Mouse (Mus musculus) 3T3-L1 (cell line): ENCODE results near the gene Maco1.
"Not testable (repeated sequence)": the region's sequence is repeated elsewhere in the genome, so short reads cannot be mapped to it uniquely, and the experiment has no call there.

Experiments
- DNase-seq: peaks from one replicate; pipeline ENCODE4 v3.0.0-alpha.2; 2015; ENCODE audit warnings: low read depth, low spot score

The Maco1 gene

DNA sequence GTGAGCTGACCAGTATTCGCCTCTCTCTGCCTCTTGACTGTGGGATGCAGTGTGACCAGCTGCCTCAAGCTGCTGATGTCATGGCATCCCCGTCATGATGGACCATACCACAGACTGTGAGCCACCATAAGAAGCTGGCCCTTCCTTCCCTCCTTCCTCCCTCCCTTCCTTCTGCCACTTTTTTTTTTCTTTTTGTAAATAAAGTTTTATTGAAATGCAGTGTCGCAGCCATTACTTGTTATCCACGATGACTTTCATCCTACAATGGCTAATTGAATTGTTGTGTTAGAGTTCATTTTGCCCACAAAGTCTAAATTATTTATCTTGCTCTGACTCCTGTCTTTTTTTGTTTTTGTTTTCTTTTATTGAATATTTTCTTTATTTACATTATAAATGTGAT, 5.3 kb upstream of the Maco1 start:
- no peak for DNase-seq

DNA sequence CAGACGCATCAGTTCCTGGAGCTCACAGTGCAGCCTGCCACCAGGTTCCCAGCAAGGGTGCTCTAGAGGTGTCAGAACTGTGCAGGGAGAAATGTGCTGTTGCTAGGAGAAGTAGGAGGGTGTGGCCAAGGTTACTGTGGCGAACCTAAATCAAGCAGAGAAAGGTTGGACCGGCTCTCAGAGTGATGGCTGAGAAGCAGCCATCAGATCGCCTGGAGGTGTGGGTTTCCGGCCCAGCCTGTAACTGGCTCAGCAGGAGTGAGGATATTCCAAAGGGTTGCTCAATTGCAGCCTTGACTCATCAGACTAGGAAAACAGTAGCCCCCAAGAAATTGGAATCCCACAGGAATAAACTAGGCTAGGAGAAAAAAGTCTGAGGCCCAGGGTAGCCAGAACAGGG, 3.4 kb upstream of the Maco1 start:
- DNase-seq: peak; percentile 42

DNA sequence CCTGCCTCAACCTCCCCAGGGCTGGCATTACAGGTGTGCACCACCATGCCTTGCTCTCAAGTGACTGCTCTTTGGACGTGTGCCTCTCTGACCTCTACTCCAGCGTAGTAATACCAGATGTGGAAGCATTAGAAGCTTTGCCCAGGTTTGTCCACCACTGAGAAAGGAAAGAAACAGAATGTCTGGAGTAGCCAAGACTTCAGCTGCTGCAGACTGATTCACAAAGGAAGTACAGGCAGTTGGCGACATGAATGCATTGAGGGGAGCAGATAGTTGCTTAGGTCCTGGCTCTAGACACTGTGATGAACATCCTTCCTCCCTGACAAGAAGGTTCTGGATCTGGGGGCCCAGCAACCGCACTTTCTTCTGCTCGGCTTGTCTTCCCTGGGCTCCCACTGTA, 2.9 kb upstream of the Maco1 start:
- DNase-seq: no peak

DNA sequence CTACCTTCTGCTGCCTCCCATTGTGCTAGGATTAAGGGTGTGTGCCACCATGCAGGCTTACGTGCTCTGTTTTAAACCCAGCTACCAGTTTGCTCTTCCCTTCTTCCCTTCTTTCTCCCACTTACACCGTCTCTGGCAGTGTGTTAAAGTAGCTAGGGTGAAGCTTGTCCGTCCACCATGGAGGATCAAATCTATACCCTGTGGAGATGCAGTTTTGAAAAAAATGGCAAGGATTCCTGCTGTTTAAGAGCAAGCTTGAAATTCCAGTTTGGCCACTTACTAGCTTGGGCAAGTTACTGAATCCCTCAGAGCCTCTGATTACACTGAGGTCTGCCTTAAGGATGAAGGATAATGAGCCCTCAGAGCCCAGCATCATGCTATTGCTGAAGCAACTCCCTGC, 2.2 kb upstream of the Maco1 start:
- DNase-seq: no peak

DNA sequence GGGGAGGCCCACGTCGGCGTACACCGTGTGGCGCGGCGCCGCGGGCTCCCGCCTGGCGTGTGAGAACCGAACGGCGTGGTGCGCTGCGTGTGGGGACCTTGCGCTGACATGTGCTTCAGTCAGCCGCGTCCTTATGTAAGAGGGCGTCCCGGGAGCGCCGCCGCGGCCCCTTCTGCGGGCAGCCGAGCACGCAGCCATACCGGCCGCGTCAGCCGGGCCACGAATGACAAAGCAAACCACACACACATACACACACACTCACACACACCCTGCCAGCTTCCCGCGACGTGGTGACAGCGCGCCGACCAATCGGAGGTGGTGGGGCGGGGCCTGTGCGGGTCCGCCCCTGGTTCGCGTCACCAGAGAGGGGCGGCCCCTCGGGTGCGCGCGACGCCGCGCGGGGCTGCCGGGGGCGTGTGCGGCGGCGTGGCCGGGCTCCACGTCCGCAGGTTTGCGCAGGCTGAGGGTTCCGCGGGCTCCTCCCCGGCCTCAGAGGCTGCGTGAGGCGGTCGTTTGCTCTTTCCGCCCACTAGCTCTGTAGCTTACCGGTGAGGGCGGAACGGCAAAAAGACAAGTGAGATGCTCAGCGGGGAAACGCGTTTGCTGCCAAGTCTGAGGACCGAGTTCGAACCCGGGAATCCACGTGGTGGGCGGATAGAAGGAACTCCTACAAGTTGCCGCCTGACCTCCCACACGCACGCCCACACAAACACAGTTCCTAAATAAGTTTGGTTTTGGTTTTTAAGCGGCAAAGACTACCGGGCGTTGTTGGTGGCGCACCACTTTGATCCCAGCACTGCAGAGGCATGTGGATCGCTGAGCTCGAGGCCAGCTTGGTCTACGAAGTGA, 716 bp upstream of the Maco1 start:
- DNase-seq: peak; percentile 79

DNA sequence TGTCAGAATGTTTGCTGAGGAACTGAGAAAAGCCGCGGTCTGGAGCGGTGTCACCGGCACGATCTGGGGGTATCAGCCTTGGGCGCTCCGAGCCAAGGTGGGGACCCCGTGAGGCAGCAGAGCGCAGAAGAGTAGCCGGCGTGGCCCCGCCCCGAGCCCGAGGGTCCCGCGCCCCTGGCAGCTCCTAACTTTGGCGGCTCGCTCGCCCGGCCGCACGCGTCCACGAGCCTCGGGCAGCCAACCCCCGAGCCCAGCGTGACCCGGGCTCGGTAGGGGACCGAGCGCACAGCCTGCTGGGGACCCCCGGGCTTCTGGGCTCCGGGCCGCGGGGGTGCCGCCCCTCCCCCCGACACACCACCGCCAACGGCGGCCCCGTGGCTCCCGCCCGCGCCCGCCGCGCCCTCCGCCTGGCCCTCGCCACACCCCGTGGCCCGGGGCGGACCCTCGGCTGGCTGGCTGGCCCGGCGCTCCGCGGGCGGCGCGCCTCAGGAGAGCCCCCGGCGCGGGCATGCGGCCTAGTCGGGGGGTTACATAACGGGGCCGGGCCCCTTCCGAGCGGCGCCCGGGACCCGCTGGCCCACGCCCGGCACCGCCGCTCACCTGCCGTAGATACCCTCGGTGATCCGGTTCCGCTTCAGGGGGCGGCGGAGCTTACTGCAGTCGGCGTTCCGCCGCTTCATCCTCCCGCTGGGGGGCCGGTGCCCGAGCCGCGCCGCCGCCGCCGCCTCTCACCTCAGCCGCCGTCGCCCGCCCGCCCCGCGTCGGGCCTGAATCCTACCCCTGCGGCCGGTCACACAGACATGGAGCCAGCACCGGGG, 498 bp downstream of the Maco1 start:
- peak; percentile 18 for DNase-seq

DNA sequence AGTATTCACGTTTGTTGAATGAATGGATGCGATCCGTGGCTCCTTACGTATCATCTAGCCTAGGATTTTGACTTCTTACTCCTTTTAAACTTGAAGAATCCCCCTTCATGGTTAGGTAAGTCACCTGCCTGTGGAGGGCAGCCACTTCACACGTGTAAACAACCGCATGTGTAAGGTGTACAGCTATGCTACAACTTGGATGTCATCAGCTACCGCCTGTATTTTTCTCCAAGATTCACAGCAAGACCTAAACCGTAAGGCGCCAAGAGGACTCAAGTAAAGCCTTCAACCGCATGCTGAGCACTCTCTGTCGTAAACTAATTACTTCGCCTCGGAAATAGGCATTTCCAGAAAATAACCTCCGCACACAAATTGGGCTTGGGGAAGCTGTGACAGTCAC, 1.3 kb downstream of the Maco1 start:
- peak; percentile 25 for DNase-seq

DNA sequence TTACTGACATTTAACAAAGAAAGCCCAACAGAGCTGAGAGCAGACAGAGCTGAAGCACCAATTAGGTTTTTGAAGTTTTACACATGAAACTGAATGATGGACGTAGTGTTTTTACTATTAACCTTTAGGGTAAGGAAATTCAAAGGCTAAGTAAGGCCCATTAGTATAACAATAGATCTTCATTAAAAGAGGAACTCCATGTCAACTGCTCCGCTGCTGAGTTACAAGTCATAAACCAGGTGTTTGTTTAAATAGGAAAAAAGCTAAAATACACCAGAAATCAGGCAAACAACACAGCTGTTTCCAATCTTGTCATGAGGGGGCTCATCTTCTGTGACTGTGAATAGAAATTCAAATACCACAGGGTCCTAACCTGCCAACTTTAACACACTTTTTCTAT, 1.9 kb downstream of the Maco1 start:
- no peak for DNase-seq

DNA sequence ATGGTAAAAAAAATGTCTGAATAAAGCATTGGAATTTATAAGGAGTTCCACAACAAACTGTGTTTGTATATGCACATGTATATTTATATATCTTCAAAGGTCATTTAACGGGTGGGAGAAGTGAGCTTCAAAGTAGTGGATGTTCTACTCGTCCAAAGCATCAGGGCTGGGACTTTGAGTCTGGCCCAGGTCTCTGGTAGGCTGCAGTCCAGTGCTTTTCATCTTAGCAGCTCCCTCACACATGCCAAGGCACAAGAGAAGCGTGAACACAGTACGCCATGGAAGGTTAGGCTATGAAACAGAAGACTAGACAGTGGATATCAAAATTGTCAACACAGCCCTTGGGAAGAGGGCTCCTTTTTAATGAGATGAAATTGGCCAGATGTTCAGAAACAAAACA, 2.6 kb downstream of the Maco1 start:
- no peak for DNase-seq

DNA sequence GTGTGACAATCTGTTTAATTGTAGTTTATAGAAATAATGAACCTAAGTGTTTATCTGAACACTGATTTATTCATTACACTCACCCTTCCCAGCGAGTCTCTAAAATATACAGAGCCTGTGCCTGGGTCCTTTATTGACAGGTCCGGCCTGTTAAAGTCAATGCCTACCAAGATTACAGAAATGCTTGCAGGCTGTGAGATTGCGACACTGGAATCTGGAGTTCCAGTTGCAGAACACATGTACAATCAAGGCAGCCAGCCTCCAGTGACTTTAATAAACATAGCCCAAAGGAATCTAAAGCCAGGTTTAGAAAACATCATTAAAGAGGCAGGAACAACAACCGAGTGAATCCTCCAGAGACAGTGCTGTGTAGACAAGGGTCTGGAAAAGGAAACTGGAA, 5.6 kb downstream of the Maco1 start:
- peak; percentile 50 for DNase-seq

DNA sequence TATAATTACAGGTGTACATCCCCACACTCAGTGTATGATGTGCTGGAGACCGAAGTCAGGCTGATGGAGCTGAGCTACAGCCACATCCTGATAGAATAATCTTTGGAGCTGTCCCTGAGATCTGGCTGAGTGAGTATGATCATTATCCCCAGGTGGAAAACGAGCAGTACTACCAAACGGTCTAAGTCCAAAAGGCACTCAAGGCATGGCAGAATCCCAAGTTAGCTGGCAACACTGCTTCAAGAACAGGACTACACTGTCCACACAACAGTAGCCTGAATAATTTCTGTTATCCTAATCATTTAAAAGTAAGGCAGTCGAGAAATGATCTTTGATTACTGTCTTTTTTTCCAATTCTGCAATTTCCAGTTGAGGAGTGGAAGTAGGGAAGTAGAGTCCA, 9.6 kb downstream of the Maco1 start:
- DNase-seq: no peak

DNA sequence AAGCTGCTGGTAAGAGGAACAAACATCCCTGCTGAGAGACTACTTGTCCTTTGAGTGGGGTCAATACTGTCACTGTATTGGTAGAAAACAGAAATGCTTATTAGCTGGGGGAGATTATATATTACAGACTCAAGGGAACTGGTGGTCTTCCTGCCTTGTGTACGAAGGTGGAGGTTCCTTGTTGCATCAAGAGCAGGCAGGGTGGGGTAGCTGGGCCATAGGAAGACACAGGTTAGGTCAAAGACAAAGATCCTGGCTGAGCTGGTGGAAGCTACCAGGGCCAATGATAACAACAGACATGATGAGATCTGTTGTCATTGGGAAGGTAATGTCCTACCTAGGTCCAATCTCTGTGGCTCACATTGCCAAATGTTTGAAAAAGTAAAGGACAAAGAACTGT, 12.9 kb downstream of the Maco1 start:
- DNase-seq: no peak

DNA sequence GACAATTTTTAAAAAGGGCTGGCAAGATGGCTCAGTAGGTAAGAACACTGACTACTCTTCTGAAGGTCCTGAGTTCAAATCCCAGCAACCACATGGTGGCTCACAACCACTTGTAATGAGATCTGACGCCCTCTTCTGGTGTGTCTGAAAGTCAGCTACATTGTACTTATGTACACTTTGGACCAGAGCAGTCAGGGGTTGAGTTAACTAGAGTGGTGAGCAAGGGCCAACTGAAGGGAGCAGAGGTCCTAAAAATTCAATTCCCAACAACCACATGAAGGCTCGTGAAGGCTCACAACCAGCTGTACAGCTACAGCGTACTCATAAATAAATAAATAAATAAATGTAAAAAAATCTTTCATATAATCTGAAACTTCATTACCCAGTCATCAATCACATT, 14.4 kb downstream of the Maco1 start:
- not testable (repeated sequence) for DNase-seq

DNA sequence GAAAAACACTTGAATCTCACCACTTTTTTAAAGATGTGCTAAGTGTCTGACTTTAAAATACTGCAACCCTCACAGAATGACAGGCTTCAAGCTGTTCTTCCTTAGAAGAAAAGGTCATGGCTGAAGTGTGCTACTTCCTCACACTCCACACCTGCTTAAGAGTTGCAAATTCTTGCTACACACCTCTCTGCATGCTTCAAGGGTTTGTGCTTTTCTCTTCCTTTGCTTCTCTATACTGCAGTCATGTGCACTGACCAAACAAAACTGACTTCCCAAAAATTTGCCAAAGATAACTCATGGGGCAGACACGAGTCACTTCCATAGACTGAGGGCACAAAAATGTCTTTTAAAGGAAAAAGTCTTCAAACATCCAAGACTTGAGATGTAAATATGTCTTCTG, 14.9 kb downstream of the Maco1 start:
- peak; percentile 58 for DNase-seq

DNA sequence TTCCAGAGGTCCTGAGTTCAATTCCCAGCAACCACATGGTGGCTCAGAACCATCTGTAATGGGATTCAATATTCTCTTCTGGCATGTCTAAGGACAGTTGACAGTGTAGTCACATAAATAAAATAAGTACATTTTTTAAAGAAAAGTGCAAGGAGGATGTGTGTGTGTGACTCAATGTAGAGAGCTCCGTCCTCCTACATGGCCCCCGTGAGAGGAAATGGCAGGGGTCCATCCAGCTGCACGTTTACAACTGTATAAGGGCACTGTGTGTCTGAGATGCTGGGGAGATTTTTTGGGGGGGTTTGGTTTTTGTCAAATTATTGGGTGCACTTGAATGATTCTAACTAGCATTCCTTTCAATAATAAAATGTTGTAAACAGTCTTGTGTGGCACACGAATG, 17.7 kb downstream of the Maco1 start:
- DNase-seq: no peak

DNA sequence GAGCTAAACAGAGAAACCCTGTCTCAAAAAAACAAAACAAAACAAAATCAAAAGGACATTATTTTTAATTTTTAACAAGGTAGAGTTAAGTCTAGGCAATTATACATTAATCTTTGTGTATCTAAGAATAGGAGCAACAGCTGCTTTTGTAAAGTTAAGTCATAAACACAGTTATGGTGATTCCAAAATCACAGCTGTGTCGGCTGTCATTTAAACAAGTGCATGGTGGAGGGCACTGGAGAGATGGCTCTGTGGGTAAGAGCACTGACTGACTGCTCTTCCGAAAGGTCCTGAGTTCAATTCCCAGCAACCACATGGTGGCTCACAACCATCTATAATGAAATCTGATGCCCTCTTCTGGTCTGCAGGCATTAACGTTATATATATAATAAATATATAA, 21.2 kb downstream of the Maco1 start:
- no peak for DNase-seq

DNA sequence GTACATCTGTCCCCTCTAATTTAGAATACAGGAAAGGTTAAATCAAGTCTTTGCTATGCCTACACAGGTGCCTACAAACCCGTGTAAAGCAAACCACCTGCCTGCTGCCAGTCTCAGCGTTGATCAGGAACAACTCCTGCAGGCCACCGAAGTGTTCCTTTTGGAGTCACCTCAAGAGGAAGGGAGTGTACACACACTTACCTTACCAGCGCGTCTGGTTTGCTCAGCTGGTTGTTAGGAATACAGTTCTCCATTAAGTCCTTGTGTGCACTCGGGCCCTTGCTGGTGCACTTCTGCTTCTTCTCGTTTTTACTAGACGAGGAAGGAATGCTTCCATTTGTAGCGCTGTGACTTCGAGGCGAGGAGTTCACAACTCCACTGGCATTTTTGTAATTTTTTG, 25.3 kb downstream of the Maco1 start:
- DNase-seq: no peak

DNA sequence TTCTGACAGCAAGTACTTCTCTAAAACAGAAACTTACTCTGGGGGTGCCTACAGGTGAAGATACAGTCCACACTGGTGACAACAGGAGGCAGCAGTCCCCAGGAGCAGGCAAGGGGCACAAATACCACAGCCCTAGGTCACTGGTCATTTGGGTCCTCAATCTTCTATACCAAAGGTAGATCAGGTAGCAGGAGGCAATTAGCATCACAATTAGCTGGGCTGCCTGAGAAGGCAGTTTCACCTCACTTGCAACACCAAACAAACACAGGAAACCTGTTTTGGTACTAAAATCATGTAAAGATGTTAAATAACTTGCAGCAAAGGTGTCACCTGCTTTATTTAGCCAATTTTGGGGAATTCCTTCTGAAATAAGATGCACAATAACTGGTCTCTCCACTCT, 26.8 kb downstream of the Maco1 start:
- DNase-seq: no peak

DNA sequence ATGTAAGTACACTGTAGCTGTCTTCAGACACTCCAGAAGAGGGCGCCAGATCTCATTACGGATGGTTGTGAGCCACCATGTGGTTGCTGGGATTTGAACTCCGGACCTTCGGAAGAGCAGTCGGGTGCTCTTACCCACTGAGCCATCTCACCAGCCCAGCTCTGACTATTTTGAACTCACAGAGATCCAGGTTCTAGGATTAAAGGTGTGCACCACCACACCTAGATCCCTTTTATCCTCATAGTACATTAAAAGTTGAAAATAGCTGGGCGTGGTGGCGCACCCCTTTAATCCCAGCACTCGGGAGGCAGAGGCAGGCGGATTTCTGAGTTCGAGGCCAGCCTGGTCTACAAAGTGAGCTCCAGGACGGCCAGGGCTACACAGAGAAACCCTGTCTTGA, 27.3 kb downstream of the Maco1 start:
- DNase-seq: not testable (repeated sequence)

DNA sequence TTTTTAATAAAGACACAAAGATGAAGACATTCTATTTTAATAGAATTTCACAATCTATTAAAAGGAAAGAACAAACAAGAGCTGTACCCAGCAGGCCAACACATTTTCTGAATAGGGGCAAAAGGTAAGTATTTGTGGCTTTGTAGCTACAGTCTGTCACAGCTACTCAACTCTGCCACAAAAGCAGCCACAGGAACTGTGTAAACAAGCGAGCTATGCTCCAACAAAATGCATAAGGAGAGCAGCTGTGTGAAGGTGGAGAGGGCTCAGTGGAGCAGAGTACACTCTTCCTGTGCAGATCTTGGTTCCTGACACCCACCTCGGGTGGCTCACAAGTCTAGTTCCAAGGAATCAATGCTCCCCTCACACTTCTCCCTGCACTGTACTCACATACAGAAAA, 29.6 kb downstream of the Maco1 start:
- no peak for DNase-seq

DNA sequence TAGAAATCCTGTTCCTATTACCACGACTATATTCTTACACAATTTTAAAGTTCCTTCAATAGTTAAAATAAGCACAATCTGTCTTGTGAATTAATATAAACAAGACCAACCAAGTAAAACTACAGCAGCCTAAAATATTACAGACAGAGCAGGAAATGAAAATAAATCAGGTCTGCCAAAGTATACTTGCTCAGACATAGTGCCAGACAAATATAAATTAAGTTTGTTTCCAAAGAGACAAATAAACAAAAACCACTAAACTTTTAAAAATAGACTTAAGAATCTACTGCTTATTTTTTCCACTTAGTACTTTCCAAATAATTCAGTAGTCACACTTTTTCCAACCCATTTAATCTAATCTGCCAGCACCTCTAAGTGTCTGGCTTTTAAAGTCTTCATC, 32.1 kb downstream of the Maco1 start:
- no peak for DNase-seq

DNA sequence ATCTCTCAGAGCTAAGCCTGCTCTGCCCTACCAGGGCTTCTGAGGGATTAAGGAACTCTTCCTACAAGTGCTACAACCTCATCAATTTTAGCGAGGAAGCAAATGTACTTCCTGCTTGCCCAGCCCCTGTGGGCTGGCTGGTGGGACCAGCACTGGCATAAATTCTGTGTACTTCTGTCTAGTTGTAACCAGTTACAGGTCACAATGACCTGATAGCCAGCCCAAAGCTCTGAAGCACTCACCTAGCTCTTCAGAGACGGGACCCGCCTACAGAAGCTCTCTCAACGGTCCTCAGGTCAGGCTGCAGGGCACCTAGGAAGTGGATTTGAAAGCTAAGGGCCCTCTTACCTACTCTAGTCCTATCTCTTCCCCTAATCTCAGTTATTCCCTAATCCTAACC, 35.4 kb downstream of the Maco1 start:
- DNase-seq: no peak

DNA sequence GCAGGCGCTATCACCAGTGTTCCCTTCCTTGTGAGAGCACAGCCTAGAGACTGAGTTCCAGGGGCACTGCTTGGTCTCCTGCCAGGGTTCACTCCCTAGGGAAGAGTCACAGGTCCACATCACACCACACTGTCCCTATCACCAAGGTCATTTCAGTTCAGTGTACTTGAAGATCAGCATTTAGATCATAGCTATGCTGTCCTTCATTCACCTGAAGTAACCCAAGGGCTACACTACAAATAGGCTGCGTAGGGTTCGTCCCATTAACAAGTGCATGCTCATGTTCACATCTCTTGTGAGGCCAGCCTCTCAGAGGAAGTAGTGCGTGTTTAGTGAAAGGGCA, 38.9 kb downstream of the Maco1 start:
- no peak for DNase-seq
